Mouse (Mus musculus): Measurements from ENCODE around the gene Mkrn2os.
A peak's percentile ranks its signal among the peaks of the same experiment; 100 is the strongest.

- 0 out of 2 replicates have a peak, but pooled peaks have one; percentile 11 for TF ChIP-seq CTCF (IDR thresholded peaks at IDR 0.05; ENCODE audit: insufficient read depth, low read length)
- no peak for TF ChIP-seq POLR2A (IDR thresholded peaks at IDR 0.05; ENCODE audit: borderline replicate concordance, extremely low read depth, low read depth, low read length)
Observed at GRCm38 (mm10) chr6:115555485-115555884, 36.9 kb downstream of the Mkrn2os start.

Measured in lung, adult 2 months (tissue).